Mouse (Mus musculus) midbrain, embryonic 15.5 days (tissue): ENCODE data around the gene Slc38a10. TPM values are rescaled to one million over a fixed set of nuclear protein-coding genes. Genes with fewer than 3 reads are reported as not detected.

Experiments
- ATAC-seq: fragments of 200-750 bp; cut with Nextera tagmentation; replicated peaks from 2 replicates; pipeline ENCODE4 v1.8.0; 2017; ENCODE audit warnings: moderate TSS enrichment
- H3K27ac ChIP-seq: fragments of 300-500 bp; sonication (generic); 2 replicates; pipeline ENCODE4 v1.5.1; 2015; ENCODE audit warnings: mild to moderate bottlenecking, inconsistent platforms
- H3K27me3 ChIP-seq: fragments of 300-500 bp; sonication (generic); replicated peaks from 2 replicates; pipeline ENCODE4 v1.6.1; 2015; ENCODE audit warnings: inconsistent platforms
- H3K36me3 ChIP-seq: fragments of 300-500 bp; sonication (generic); replicated peaks from 2 replicates; pipeline ENCODE4 v1.6.1; 2015; ENCODE audit warnings: inconsistent platforms
- H3K4me1 ChIP-seq: fragments of 300-500 bp; sonication (generic); 2 replicates; pipeline ENCODE4 v1.6.1; 2015; ENCODE audit warnings: inconsistent platforms
- H3K4me2 ChIP-seq: fragments of 300-500 bp; sonication (generic); 2 replicates; pipeline ENCODE4 v1.6.1; 2015; ENCODE audit warnings: inconsistent platforms, mild to moderate bottlenecking, moderate library complexity
- H3K4me3 ChIP-seq: fragments of 300-500 bp; sonication (generic); 2 replicates; pipeline ENCODE4 v1.5.1; 2015; ENCODE audit warnings: mild to moderate bottlenecking, inconsistent platforms
- H3K9ac ChIP-seq: fragments of 300-500 bp; sonication (generic); 2 replicates; pipeline ENCODE4 v1.6.1; 2015; ENCODE audit warnings: mild to moderate bottlenecking, inconsistent platforms
- H3K9me3 ChIP-seq: fragments of 300-500 bp; sonication (generic); 2 replicates; pipeline ENCODE4 v1.6.1; 2016; ENCODE audit warnings: inconsistent platforms
- WGBS: fragments of 180-500 bp; shearing (Covaris S2); methylation state at CpG from one replicate; pipeline ENCODE4 v1.1.7; 2015; ENCODE audit warnings: mixed read lengths; 5-methylcytosine and 5-hydroxymethylcytosine counted together
- polyA plus RNA-seq: library from polyadenylated mRNA; unstranded; fragments of >200 nt; fragmentation: Nextera tagmentation; extraction: Ambion mirVana; gene quantifications from 2 replicates; pipeline ENCODE4 v1.2.1, GENCODE M21; 2015

Slc38a10 gene
- polyA plus RNA-seq, 1 experiment from 2014 or later = 125 TPM

GRCm38 (mm10) chr11:120186145-120186740 lies 35.1 kb upstream of the Slc38a10 start:
- Histone ChIP-seq H3K4me1 (peaks cover 55% of the 10 kb centered on the region), H3K27me3 (no peaks in the 10 kb centered on the region), H3K4me3 (peak overlapping the region; percentile 78), H3K9ac (peak overlapping the region; percentile 79), H3K36me3 (no peaks in the 10 kb centered on the region), H3K4me2 (peak overlapping the region; percentile 94), H3K9me3 (no peaks in the 10 kb centered on the region), H3K27ac (peak overlapping the region; percentile 96)
- no peak for ATAC-seq
- 6% methylated on average over 18 of the region's 18 CpGs for WGBS

GRCm38 (mm10) chr11:120185316-120186141 lies 34.4 kb upstream of the Slc38a10 start:
- ATAC-seq = no peak
- no peaks in the 10 kb centered on the region for H3K9me3 ChIP-seq
- no peaks in the 10 kb centered on the region for H3K36me3 ChIP-seq
- peak overlapping the region; percentile 78 for H3K4me3 ChIP-seq
- peaks cover 49% of the 10 kb centered on the region for H3K4me1 ChIP-seq
- no peaks in the 10 kb centered on the region for H3K27me3 ChIP-seq
- H3K4me2 ChIP-seq = peak overlapping the region; percentile 94
- H3K9ac ChIP-seq = peak overlapping the region; percentile 79
- H3K27ac ChIP-seq = peak overlapping the region; percentile 96
- 1% methylated on average over 54 of the region's 54 CpGs for WGBS

- Histone ChIP-seq H3K4me1 (peaks cover 45% of the 10 kb centered on the region), H3K36me3 (no peaks in the 10 kb centered on the region), H3K27me3 (no peaks in the 10 kb centered on the region), H3K4me2 (peak overlapping the region; percentile 94), H3K27ac (peak overlapping the region; percentile 96), H3K9ac (peak overlapping the region; percentile 79), H3K4me3 (peak overlapping the region; percentile 78), H3K9me3 (no peaks in the 10 kb centered on the region)
- peak; percentile 22; the same call in 1 of the 2 replicates for ATAC-seq
- WGBS = 2% methylated on average over 16 of the region's 16 CpGs
Observed at GRCm38 (mm10) chr11:120184371-120185315, 33.5 kb upstream of the Slc38a10 start.

GRCm38 (mm10) chr11:120183708-120184107 lies 32.6 kb upstream of the Slc38a10 start:
- peaks cover 45% of the 10 kb centered on the region for H3K4me1 ChIP-seq
- no peaks in the 10 kb centered on the region for H3K9me3 ChIP-seq
- ATAC-seq = no peak
- H3K4me2 ChIP-seq = peak overlapping the region; percentile 94
- H3K27me3 ChIP-seq = no peaks in the 10 kb centered on the region
- peak overlapping the region; percentile 79; the same call in 1 of the 2 replicates for H3K9ac ChIP-seq
- WGBS = 19% methylated on average over 11 of the region's 11 CpGs
- H3K36me3 ChIP-seq = no peaks in the 10 kb centered on the region
- no peak overlapping the region for H3K4me3 ChIP-seq
- H3K27ac ChIP-seq = peak overlapping the region; percentile 96

- WGBS = 0% methylated on average over 1 of the region's 1 CpGs
- ATAC-seq = no peak
- 0 out of 2 replicates have a peak overlapping the region, but pooled peaks have one; percentile 79 for H3K9ac ChIP-seq
Observed at GRCm38 (mm10) chr11:120183180-120183579, 32.0 kb upstream of the Slc38a10 start.

GRCm38 (mm10) chr11:120182396-120183030 lies 31.4 kb upstream of the Slc38a10 start:
- ATAC-seq = 0 out of 2 replicates have a peak, but pooled peaks have one; percentile 15
- Histone ChIP-seq H3K9ac (no peak overlapping the region), H3K27ac (0 out of 2 replicates have a peak overlapping the region, but pooled peaks have one; percentile 24), H3K9me3 (no peaks in the 10 kb centered on the region), H3K4me1 (peaks cover 45% of the 10 kb centered on the region), H3K4me2 (no peak overlapping the region), H3K4me3 (no peak overlapping the region), H3K36me3 (no peaks in the 10 kb centered on the region), H3K27me3 (no peaks in the 10 kb centered on the region)
- WGBS = 24% methylated on average over 3 of the region's 3 CpGs

More at GRCm38 (mm10) chr11:120183180-120183579, 32.0 kb upstream of the Slc38a10 start:
- no peaks in the 10 kb centered on the region for H3K36me3 ChIP-seq
- H3K4me2 ChIP-seq = peak overlapping the region; percentile 94; the same call in 1 of the 2 replicates
- peak overlapping the region; percentile 96; the same call in 1 of the 2 replicates for H3K27ac ChIP-seq
- H3K4me1 ChIP-seq = peaks cover 45% of the 10 kb centered on the region
- H3K4me3 ChIP-seq = no peak overlapping the region
- H3K27me3 ChIP-seq = no peaks in the 10 kb centered on the region
- H3K9me3 ChIP-seq = no peaks in the 10 kb centered on the region

- 67% methylated on average over 3 of the region's 3 CpGs for WGBS
- no peak for ATAC-seq
- peaks cover 40% of the 10 kb centered on the region for H3K4me1 ChIP-seq
Observed at GRCm38 (mm10) chr11:120181379-120181778, 30.2 kb upstream of the Slc38a10 start.

GRCm38 (mm10) chr11:120179374-120179773 lies 28.2 kb upstream of the Slc38a10 start:
- no peak overlapping the region for H3K4me2 ChIP-seq
- H3K9ac ChIP-seq = no peak overlapping the region
- H3K4me3 ChIP-seq = no peak overlapping the region
- no peaks in the 10 kb centered on the region for H3K36me3 ChIP-seq
- H3K4me1 ChIP-seq = peaks cover 20% of the 10 kb centered on the region
- no peak overlapping the region for H3K27ac ChIP-seq
- H3K9me3 ChIP-seq = no peaks in the 10 kb centered on the region
- no peaks in the 10 kb centered on the region for H3K27me3 ChIP-seq
- 55% methylated on average over 4 of the region's 4 CpGs for WGBS
- ATAC-seq = no peak

More at GRCm38 (mm10) chr11:120181379-120181778, 30.2 kb upstream of the Slc38a10 start:
- no peaks in the 10 kb centered on the region for H3K36me3 ChIP-seq
- no peak overlapping the region for H3K4me3 ChIP-seq
- no peaks in the 10 kb centered on the region for H3K9me3 ChIP-seq
- H3K27me3 ChIP-seq = no peaks in the 10 kb centered on the region
- no peak overlapping the region for H3K4me2 ChIP-seq
- H3K27ac ChIP-seq = no peak overlapping the region
- no peak overlapping the region for H3K9ac ChIP-seq

- H3K4me1 ChIP-seq = no peaks in the 10 kb centered on the region
- H3K4me3 ChIP-seq = no peak overlapping the region
- WGBS = 83% methylated on average over 4 of the region's 4 CpGs
- H3K9me3 ChIP-seq = no peaks in the 10 kb centered on the region
- no peak overlapping the region for H3K27ac ChIP-seq
- no peak overlapping the region for H3K9ac ChIP-seq
- H3K36me3 ChIP-seq = no peaks in the 10 kb centered on the region
- H3K27me3 ChIP-seq = no peaks in the 10 kb centered on the region
- no peak for ATAC-seq
- no peak overlapping the region for H3K4me2 ChIP-seq
Observed at GRCm38 (mm10) chr11:120175948-120176347, 24.8 kb upstream of the Slc38a10 start.

GRCm38 (mm10) chr11:120173213-120173612 lies 22.1 kb upstream of the Slc38a10 start:
- H3K4me3 ChIP-seq = no peak overlapping the region
- peaks cover 14% of the 10 kb centered on the region for H3K4me1 ChIP-seq
- no peak for ATAC-seq
- no peaks in the 10 kb centered on the region for H3K36me3 ChIP-seq
- no peak overlapping the region for H3K27ac ChIP-seq
- H3K27me3 ChIP-seq = no peaks in the 10 kb centered on the region
- no peak overlapping the region for H3K9ac ChIP-seq
- H3K4me2 ChIP-seq = no peak overlapping the region
- 78% methylated on average over 14 of the region's 14 CpGs for WGBS
- no peaks in the 10 kb centered on the region for H3K9me3 ChIP-seq

GRCm38 (mm10) chr11:120171168-120171567 lies 20.0 kb upstream of the Slc38a10 start:
- Histone ChIP-seq H3K27me3 (no peaks in the 10 kb centered on the region), H3K9me3 (no peaks in the 10 kb centered on the region), H3K27ac (no peak overlapping the region), H3K4me3 (no peak overlapping the region), H3K4me1 (peaks cover 18% of the 10 kb centered on the region), H3K9ac (no peak overlapping the region), H3K4me2 (no peak overlapping the region), H3K36me3 (no peaks in the 10 kb centered on the region)
- no peak for ATAC-seq
- WGBS = 71% methylated on average over 8 of the region's 8 CpGs
